Mouse (Mus musculus): ENCODE measurements at regions not wholly inside any gene's neighbourhood (a gene's known extent, or its start where the extent isn't known, plus 50 kb on each side); places are given as distances from the start of the nearest gene placed in this dataset.

GRCm38 (mm10) chr15:36865332-36865731 lies 142.2 kb downstream of the Zfp706 start:
- DNase-seq (ENCODE audit: extremely low spot score in 1 of 2, low spot score in 1 of 2), result no peak

GRCm38 (mm10) chr15:36864046-36864445 lies 143.5 kb downstream of the Zfp706 start:
- DNase-seq (ENCODE audit: extremely low spot score in 1 of 2, low spot score in 1 of 2), result no peak

GRCm38 (mm10) chr15:36858711-36859110 lies 148.9 kb downstream of the Zfp706 start:
- DNase-seq (ENCODE audit: extremely low spot score in 1 of 2, low spot score in 1 of 2), result no peak

- DNase-seq (ENCODE audit: extremely low spot score in 1 of 2, low spot score in 1 of 2), result no peak
Measured at GRCm38 (mm10) chr15:36857622-36858021, 150.0 kb downstream of the Zfp706 start.

- no peak for DNase-seq (ENCODE audit: extremely low spot score in 1 of 2, low spot score in 1 of 2)
Measured at GRCm38 (mm10) chr15:36855550-36856131, 151.9 kb downstream of the Zfp706 start.

- DNase-seq (ENCODE audit: extremely low spot score in 1 of 2, low spot score in 1 of 2), result no peak
Measured at GRCm38 (mm10) chr15:36854900-36855321, 152.7 kb downstream of the Zfp706 start.

GRCm38 (mm10) chr15:36852229-36852821 lies 155.2 kb downstream of the Zfp706 start:
- DNase-seq (ENCODE audit: extremely low spot score in 1 of 2, low spot score in 1 of 2), result no peak

GRCm38 (mm10) chr15:36848238-36848637 lies 159.3 kb downstream of the Zfp706 start:
- no peak for DNase-seq (ENCODE audit: extremely low spot score in 1 of 2, low spot score in 1 of 2)

GRCm38 (mm10) chr15:36846806-36847205 lies 160.8 kb downstream of the Zfp706 start:
- no peak for DNase-seq (ENCODE audit: extremely low spot score in 1 of 2, low spot score in 1 of 2)

All from layer of hippocampus, postnatal 25 days (tissue).